In genomic region chr11:101952541-101953341, GRCm38 (mm10) we compare ENCODE assay signal across 9 mouse cellular contexts. TPM values are rescaled to one million over a fixed set of nuclear protein-coding genes. Genes with fewer than 3 reads are reported as not detected.
A peak's percentile ranks its signal among the peaks of the same experiment; 100 is the strongest.
DNase-seq lines count a peak whose midpoint lies in the region; ATAC-seq lines count a peak whose summit lies in the region.
"Had no signal": no experiment of that assay in that cellular context is flagged by ENCODE, and none has a peak within 500 bp of the region (broad histone marks: within the 10 kb centered on the region; RNA-seq: fewer than 3 reads in every experiment).

No protein-coding gene starts in this region.

- H3K27ac ChIP-seq in heart, embryonic 10.5 days = peak overlapping the region; percentile 37

- H3K36me3 ChIP-seq in heart, embryonic 10.5 days = no peaks in the 10 kb centered on the region

- peaks cover 47% of the 10 kb centered on the region for H3K4me1 ChIP-seq in heart, embryonic 10.5 days

- ATAC-seq in inflammation-experienced regulatory T-cells, adult 6 months = no peak

- 22% methylated on average over 24 of the region's 24 CpGs for WGBS in heart, embryonic 10.5 days

- H3K4me3 ChIP-seq in heart, embryonic 10.5 days = peak overlapping the region; percentile 17

- H3K9me3 ChIP-seq in heart, embryonic 10.5 days = no peaks in the 10 kb centered on the region

- DNase-seq in right cerebral cortex, postnatal 10 days (ENCODE audit: low spot score in 2 of 2) = peak; percentile 37 to 40
- no peak for DNase-seq in right cerebral cortex, postnatal 36 days (ENCODE audit: low spot score in 2 of 2)
- peak; percentile 86 for DNase-seq in heart, embryonic 10.5 days (ENCODE audit: low spot score)
- DNase-seq in kidney, adult 8-10 months = peak; percentile 67 to 81
- peak; percentile 52 for DNase-seq in lung, postnatal 14 days
- DNase-seq in cerebellum, postnatal 14 days = no peak
- no peak for DNase-seq in retina, embryonic 14.5 days (ENCODE audit: low spot score)

- peaks cover 38% of the 10 kb centered on the region; the same call in 1 of the 2 replicates for H3K27me3 ChIP-seq in heart, embryonic 10.5 days (ENCODE audit: insufficient read depth, poor library complexity, severe bottlenecking)

RNA-seq across cellular contexts. Expression of gene Sost, which starts 14.1 kb away (rescaled TPM):
- 0.36 and 0.96 TPM in 2 replicates for polyA plus RNA-seq in heart, embryonic 10.5 days (2016; fragmentation: Nextera tagmentation; extraction: Ambion mirVana)
- not detected for polyA plus RNA-seq in inflammation-experienced regulatory T-cells, adult 6 months (2017; shearing (Covaris generic))
- polyA plus RNA-seq: small intestine, adult 2 months had no signal

RNA-seq across cellular contexts. Expression of gene Cfap97d1, which starts 31.3 kb away (rescaled TPM):
- polyA plus RNA-seq in heart, embryonic 10.5 days (2016; fragmentation: Nextera tagmentation; extraction: Ambion mirVana) = not detected in 2 replicates
- not detected for polyA plus RNA-seq in inflammation-experienced regulatory T-cells, adult 6 months (2017; shearing (Covaris generic))
- polyA plus RNA-seq: small intestine, adult 2 months had no signal

RNA-seq across cellular contexts. Expression of gene Dusp3, which starts 34.1 kb away (rescaled TPM):
- 32.3 and 47.3 TPM in 2 replicates for polyA plus RNA-seq in heart, embryonic 10.5 days (2016; fragmentation: Nextera tagmentation; extraction: Ambion mirVana)
- 1 to 10 TPM; 1.1 to 4.3 (median 1.3) TPM for polyA plus RNA-seq in inflammation-experienced regulatory T-cells, adult 6 months (2017; shearing (Covaris generic))

RNA-seq across cellular contexts. Expression of gene Meox1, which starts 58.6 kb away (rescaled TPM):
- 5.7 and 8.2 TPM in 2 replicates for polyA plus RNA-seq in heart, embryonic 10.5 days (2016; fragmentation: Nextera tagmentation; extraction: Ambion mirVana)
- not detected for polyA plus RNA-seq in inflammation-experienced regulatory T-cells, adult 6 months (2017; shearing (Covaris generic))

Comparison
In these comparisons a context has a peak if more than half of its experiments do, and no peak if none do; other contexts are left out.
1. DNase-seq: peak in right cerebral cortex, postnatal 10 days (2 of 2), heart, embryonic 10.5 days (single experiment), kidney, adult 8-10 months (2 of 2) and lung, postnatal 14 days (single experiment); none in right cerebral cortex, postnatal 36 days (0 of 2), cerebellum, postnatal 14 days (0 of 2) and retina, embryonic 14.5 days (single experiment).